Mouse (Mus musculus) mouse embryonic stem cell (cell line): ENCODE results near the gene Ky.

Source experiments
- in situ Hi-C, 2 experiments: fragments of 300-500 bp; cut with MboI; formaldehyde crosslinking; loops; 1 replicate in 1 of 2; 3 replicates in 1 of 2; pipeline ENCODE4 v1.14.3; 2019 to 2020; ENCODE audit warnings: low sequenced_read_pairs in 2 of 2, low pct_unique_long_range_greater_than_20kb in 1 of 2, mixed read lengths in 1 of 2; ENCODE audit not compliant: unreplicated experiment in 1 of 2

Ky gene

DNA sequence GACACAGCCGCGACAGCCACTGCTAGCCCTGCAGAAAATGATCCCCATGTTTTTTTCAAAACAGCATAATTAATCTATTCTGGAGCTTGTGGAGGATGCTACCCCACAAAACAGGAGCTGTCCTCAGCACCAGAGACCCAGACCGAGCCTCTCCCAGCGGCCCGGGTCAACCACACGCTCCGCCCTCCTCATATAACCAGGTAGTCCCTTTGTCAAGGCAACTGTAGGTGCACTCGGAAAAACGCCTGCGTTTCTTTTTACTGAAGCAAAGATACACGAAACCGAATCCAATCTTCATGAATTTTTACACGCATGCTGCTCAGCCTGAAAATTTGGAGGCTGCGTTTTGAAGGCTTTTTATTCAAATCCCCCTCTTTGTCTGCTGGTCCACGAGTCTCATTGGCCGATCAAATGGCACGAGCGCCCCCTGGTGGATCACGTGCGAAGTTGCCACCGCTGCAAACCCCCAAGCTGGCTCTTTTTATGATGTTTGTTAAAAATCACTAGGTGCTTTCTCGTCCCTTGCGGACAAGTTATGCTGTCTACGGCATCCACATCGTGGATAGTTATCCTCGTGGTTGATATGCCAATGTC is 39.3 kb downstream of the Ky start:
- in situ Hi-C loops, result loop anchor here in 1 of 2 experiments (5.0 kb wide), 1 partner anchor 63 kb away; no protein-coding TSS in a partner anchor

DNA sequence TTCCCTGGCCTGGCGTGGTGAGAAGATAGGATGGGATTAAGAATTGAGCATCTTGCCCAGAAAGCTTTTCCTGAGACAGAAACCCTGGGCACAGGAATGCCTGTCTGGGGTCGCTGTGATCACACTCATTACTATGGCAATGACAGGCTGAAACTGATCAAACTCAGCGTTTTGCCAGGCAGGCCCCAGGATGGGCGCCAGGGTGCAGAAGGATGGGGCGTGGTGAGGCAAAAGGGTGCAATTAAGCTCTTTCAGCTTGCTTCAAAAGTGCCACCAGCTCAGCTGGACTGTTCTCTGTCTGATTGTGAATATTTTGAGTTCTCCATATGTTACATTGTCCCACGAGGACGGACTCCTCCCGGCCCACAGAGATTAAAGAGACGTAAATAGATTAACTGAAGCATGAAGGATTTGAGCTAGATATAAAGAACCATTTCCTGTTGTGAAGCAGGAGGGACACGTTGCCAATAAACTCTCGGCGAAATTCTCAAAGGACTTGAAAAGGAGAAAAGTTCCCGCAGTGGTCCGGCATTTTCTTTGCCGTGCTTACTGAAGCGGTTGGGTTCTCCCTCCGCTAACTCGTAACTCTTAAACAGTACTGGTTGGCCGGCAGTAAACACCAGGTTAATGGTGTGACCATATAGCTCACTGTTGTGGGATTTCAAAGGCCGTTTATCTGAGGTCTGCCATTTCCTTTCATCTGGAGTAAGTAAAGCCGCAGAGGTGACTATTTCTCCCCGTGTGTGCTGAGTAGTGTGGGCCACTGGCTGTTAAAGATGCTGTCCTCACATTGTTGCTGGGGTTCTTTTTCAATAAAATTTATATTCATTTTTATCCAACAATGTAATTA is 40.1 kb downstream of the Ky start:
- in situ Hi-C loops, result loop anchor here in 1 of 2 experiments (5.0 kb wide), 1 partner anchor 63 kb away; no protein-coding TSS in a partner anchor

DNA sequence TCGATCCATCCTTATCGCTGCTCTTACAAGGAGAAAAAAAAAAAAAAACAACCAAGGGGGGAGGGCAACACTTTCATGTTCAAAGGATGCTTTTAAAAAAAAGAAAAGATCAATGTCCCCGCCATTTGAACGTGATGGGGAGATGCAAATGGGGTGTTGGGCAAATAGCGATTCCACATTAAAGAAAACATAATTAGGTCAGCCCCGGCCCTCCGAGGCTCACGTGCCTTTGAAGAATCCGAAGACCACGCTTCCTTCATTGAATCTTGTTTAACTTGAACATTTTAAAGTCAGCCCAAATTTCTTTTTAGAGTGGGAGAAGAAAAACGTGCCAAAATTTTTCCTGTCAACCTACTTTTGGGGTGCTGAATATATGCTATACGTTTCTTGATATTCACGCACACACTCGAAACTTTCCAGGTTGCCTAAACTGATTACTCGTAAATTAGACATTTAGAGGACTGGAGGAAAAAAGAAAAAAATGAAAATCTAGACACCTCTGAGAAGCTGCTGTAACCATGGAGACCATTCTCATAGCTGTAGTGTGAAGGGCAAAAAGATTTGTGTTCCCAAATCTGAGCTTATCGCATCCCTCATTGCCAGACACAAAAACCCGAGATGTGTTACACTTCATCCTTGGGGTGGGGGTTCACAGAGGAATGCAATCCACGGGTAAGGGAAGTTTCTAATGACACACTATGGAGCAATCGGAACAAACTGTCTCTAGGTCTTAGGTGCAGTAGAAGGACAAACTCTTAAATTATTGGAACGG is 40.9 kb downstream of the Ky start:
- in situ Hi-C loops, result loop anchor here in 1 of 2 experiments (5.0 kb wide), 1 partner anchor 64 kb away; no protein-coding TSS in a partner anchor

DNA sequence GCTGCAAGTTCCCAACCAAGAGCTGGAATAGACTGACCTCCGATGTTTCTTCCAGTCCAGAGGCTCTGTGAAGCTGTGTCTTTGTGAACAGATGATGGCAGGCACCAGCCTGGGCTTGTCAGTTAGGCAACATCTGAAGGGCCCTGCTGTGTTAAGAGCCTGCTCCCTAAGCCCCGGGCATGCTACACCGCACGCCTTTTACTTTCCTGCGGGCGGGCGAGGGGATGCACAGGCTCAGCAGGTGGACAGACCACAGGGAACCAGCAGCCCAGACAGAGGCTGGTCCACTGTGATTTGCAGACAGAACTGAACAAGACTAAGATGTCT is 41.4 kb downstream of the Ky start:
- in situ Hi-C loops, result loop anchor here in 1 of 2 experiments (5.0 kb wide), 1 partner anchor 65 kb away; no protein-coding TSS in a partner anchor

DNA sequence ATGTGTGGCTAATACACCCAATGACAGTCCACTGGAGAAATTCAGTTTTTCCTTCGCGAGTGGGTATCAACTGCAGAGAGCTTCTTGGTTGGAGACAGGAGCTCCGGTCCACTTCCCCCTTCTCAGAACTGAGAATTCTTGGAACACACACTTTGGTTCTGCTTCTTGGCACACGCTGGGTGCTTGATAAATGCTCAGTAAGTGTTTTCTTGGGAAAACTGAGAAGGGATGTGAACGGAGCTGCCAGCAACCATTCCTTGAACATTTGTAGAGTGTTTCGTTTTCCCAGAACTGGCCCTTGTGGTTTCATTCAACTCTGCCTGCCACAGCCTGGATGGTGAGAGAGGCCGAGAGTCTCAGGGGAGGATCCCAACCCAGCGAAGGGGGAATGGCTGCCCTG is 43.7 kb downstream of the Ky start:
- in situ Hi-C loops, result loop anchor here in 1 of 2 experiments (5.0 kb wide), 1 partner anchor 67 kb away; no protein-coding TSS in a partner anchor

DNA sequence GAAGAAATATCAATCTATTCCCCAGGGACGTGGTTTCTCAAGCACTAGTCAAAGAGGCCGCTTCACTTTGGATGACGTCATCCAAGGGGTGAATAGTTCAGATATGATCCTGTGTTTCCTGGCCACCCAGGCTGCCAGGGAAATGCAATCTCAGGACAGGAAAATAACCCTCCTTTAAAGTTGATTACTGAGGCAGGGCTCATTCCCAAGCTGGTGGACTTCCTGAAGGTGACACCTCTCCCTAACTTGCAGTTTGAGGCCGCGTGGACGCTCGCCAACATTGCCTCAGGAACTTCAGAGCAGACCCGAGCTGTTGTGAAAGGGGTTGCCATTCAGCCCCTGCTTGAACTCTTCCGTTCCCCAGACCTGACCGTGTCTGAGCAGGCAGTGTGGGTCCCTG is 46.2 kb downstream of the Ky start:
- in situ Hi-C loops, result no loop called here

DNA sequence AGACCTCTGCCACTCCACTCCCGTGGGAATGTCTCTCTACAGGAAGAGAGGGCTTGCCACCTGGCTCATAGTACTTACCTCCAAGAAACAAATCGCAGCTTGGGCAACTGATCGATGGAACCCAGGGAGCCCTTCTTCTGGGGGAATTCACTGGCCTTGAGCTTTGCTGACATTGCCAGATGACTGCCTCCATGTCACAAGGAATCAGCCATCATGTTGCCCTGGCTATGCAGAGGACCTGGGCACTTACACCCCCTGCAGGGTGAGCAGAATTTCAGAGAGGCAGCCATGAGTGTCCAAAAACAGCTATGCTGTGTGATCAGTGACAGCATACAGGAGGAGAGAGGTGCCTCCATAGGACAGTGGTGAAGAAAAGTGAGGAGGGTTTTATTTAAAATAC is 48.2 kb downstream of the Ky start:
- in situ Hi-C loops, result no loop called here

DNA sequence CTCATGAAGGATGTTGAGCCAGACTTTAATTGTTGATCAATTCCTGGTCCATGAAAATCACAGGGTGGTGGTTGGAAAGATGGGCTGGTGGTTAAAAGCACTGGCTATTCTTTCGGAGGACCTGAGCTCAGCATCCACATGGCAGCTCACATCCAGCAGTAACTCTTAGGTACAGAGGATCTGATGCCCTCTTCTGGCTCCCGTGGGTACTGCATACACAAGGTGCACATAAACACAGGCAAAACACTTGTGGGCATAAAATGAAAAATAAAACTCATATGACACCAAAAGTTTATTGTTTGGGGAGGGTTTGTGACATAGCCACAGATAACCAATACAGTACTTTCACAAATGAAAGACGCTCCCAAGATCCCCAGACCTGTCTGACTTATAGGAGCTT is 52.9 kb downstream of the Ky start:
- in situ Hi-C loops, result no loop called here

DNA sequence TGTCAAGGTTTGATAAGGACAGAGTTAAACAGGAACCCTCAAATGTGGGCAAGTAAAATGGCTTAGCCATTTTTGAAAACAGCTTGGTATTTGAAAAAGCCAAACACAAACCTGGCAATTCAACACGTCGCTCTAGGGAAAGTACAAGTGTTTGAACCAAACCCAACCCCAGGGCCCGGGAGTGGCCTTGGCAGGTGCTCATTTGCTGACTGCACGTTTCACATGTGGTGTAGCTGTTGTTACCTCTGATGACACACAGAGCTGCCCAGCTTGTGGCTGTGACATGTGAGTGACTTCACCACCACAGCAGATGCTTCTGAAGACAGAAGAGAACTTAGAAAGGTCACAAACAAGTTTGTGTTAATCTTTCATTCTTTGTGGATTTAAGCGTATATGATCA is 67.3 kb downstream of the Ky start:
- in situ Hi-C loops, result no loop called here

DNA sequence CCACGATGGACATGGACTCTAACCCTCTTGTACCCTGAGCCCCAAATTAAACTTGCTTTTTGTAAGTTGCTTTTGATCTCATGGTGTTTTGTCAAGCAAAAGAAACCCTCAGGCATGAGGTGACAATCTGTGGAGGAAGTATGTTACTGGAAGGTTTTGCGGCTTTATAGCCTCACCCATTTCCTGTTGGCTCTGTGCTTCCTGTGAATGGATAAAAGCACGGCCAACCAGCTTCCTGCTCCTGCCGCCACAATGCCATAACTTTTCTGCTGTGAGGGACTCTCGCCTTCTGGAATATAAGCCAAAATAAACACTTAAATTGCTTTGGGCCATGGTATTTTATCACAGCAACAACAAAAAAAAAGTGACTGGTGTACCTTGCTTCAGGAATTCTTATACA is 71.9 kb downstream of the Ky start:
- in situ Hi-C loops, result no loop called here

DNA sequence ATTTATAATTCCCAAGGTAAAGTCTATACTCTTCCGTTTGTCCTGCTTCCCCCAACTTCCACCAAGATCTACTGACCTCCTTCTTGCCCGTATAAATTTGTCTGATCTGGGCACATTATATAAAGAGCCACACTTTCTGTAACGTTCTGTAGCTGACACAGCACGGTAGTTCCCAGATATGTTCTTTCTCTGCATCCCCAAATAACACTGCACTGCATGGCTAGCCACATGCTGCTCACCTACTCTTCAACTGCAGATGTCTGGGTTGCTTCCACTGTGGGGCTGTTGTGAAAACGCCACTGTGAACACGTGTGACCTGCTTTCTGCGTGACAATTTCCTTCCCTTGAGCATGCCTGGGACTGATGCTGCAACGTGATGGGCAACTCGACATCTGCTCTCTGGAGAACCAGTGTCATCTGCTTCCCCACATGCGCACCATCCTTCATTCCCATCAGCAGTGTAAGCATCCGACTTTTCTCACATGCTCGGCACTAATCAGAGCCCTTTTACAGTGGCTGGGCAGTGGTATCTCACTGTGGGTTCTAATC is 76.4 kb downstream of the Ky start:
- in situ Hi-C loops, result no loop called here

DNA sequence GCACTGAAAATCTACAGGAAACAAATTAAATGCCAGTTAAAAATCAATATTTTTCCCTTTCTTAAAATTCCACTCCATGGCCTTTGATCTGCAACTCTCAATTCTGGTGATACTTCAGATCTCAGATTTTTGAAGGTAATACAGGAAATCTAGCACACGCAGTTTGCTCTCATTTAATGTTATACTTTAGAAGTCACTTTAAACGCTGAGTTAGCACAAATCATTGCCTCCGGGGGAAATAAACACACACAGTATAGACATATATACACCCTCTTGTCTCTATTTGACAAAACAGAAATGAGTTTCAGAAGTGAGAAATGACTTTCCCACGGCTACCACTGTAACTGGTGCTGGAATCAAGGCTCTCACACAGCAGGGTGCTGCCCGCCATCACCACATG is 81.8 kb downstream of the Ky start:
- in situ Hi-C loops, result no loop called here

DNA sequence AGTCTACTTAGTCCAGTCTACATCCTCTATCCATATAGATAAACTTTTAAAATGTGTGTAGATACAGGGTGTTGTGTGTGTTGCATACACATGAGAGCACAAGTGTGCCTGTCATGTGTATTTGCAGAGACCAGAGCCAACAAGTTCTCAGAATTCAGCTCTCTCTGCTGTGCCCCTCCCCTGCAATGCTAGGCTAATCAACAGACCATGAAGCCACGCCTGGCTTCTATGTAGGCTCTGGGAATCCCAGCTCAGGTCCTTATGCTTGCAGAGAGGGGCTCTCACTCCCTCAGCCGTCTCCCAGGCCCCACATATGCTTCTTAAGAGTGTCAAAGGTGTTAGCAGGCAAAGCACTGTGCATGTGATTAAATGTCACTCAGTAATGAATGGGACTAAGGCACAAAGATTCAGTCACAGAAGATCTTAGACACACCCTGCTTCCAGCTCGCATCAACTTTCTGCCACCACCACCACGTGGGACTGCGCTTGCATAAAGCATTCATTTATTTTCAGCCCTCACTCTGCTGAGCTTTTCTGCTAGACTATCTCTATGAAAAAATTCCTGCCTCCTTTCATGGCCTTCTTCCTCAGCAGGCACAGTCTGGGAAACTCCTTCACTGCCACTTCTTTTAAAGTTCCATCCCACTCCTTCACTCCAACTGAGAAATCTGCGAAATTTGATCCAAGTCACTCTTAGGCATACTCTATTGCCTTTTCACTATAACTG is 89.3 kb downstream of the Ky start:
- in situ Hi-C loops, result no loop called here
